Mouse (Mus musculus): ENCODE measurements at regions not wholly inside any gene's neighbourhood (a gene's known extent, or its start where the extent isn't known, plus 50 kb on each side); places are given as distances from the start of the nearest gene placed in this dataset.

- Histone ChIP-seq H3K27ac (no peak overlapping the region), H3K9me3 (no peaks in the 10 kb centered on the region), H3K36me3 (no peaks in the 10 kb centered on the region), H3K4me1 (replicated peaks) (peaks cover 7% of the 10 kb centered on the region; the same call in 1 of the 2 replicates), H3K4me3 (no peak overlapping the region), H3K27me3 (ENCODE audit: insufficient read depth, poor library complexity, severe bottlenecking) (no peaks in the 10 kb centered on the region)
- WGBS: 78% methylated on average over 6 of the region's 6 CpGs
- DNase-seq (ENCODE audit: low spot score): no peak
Observed at GRCm38 (mm10) chr10:87325769-87326168, 167.7 kb downstream of the Ascl1 start.

GRCm38 (mm10) chr10:87325143-87325542 is 168.3 kb downstream of the Ascl1 start:
- no peaks in the 10 kb centered on the region for H3K9me3 ChIP-seq
- no peaks in the 10 kb centered on the region for H3K36me3 ChIP-seq
- no peak overlapping the region for H3K4me3 ChIP-seq
- DNase-seq (ENCODE audit: low spot score): no peak
- WGBS: 68% methylated on average over 9 of the region's 9 CpGs
- peaks cover 7% of the 10 kb centered on the region; the same call in 1 of the 2 replicates for H3K4me1 ChIP-seq (replicated peaks)
- H3K27ac ChIP-seq: no peak overlapping the region
- H3K27me3 ChIP-seq (ENCODE audit: insufficient read depth, poor library complexity, severe bottlenecking): no peaks in the 10 kb centered on the region

GRCm38 (mm10) chr10:87309601-87310062 is 183.8 kb downstream of the Ascl1 start:
- WGBS: 41% methylated on average over 10 of the region's 10 CpGs
- DNase-seq (ENCODE audit: low spot score): peak; percentile 18
- 0 out of 2 replicates have a peak overlapping the region, but pooled peaks have one; percentile 7 for H3K4me3 ChIP-seq
- peak overlapping the region; percentile 46 for H3K27ac ChIP-seq
- peaks cover 6% of the 10 kb centered on the region; the same call in 1 of the 2 replicates for H3K36me3 ChIP-seq
- peaks cover 19% of the 10 kb centered on the region for H3K4me1 ChIP-seq (replicated peaks)
- peaks cover 15% of the 10 kb centered on the region for H3K9me3 ChIP-seq
- no peaks in the 10 kb centered on the region for H3K27me3 ChIP-seq (ENCODE audit: insufficient read depth, poor library complexity, severe bottlenecking)

- Histone ChIP-seq H3K27ac (peak overlapping the region; percentile 35; the same call in 1 of the 2 replicates), H3K36me3 (peaks cover 6% of the 10 kb centered on the region; the same call in 1 of the 2 replicates), H3K27me3 (ENCODE audit: insufficient read depth, poor library complexity, severe bottlenecking) (no peaks in the 10 kb centered on the region), H3K9me3 (peaks cover 13% of the 10 kb centered on the region), H3K4me1 (replicated peaks) (peaks cover 19% of the 10 kb centered on the region), H3K4me3 (no peak overlapping the region)
- 61% methylated on average over 10 of the region's 10 CpGs for WGBS
- DNase-seq (ENCODE audit: low spot score): no peak
Observed at GRCm38 (mm10) chr10:87308815-87309396, 184.6 kb downstream of the Ascl1 start.

GRCm38 (mm10) chr10:87297166-87297565 is 196.3 kb downstream of the Ascl1 start:
- Histone ChIP-seq H3K36me3 (no peaks in the 10 kb centered on the region), H3K27me3 (ENCODE audit: insufficient read depth, poor library complexity, severe bottlenecking) (no peaks in the 10 kb centered on the region), H3K4me1 (replicated peaks) (peaks cover 11% of the 10 kb centered on the region), H3K27ac (no peak overlapping the region), H3K9me3 (no peaks in the 10 kb centered on the region), H3K4me3 (no peak overlapping the region)
- DNase-seq (ENCODE audit: low spot score): no peak
- WGBS: 81% methylated on average over 5 of the region's 5 CpGs

- Histone ChIP-seq H3K9me3 (no peaks in the 10 kb centered on the region), H3K27me3 (ENCODE audit: insufficient read depth, poor library complexity, severe bottlenecking) (peaks cover 3% of the 10 kb centered on the region; the same call in 1 of the 2 replicates), H3K4me1 (replicated peaks) (peaks cover 11% of the 10 kb centered on the region), H3K4me3 (no peak overlapping the region), H3K36me3 (no peaks in the 10 kb centered on the region), H3K27ac (no peak overlapping the region; the same call in 1 of the 2 replicates)
- peak; percentile 31 for DNase-seq (ENCODE audit: low spot score)
- 7% methylated on average over 2 of the region's 2 CpGs for WGBS
Observed at GRCm38 (mm10) chr10:87293317-87293716, 200.1 kb downstream of the Ascl1 start.

GRCm38 (mm10) chr10:87286831-87287230 is 206.6 kb downstream of the Ascl1 start:
- 94% methylated on average over 1 of the region's 1 CpGs for WGBS
- Histone ChIP-seq H3K27ac (no peak overlapping the region), H3K27me3 (ENCODE audit: insufficient read depth, poor library complexity, severe bottlenecking) (peaks cover 3% of the 10 kb centered on the region; the same call in 1 of the 2 replicates), H3K9me3 (no peaks in the 10 kb centered on the region), H3K4me1 (replicated peaks) (no peaks in the 10 kb centered on the region), H3K4me3 (no peak overlapping the region), H3K36me3 (no peaks in the 10 kb centered on the region)
- no peak for DNase-seq (ENCODE audit: low spot score)

- Histone ChIP-seq H3K4me3 (no peak overlapping the region), H3K27ac (no peak overlapping the region), H3K27me3 (ENCODE audit: insufficient read depth, poor library complexity, severe bottlenecking) (no peaks in the 10 kb centered on the region), H3K4me1 (replicated peaks) (no peaks in the 10 kb centered on the region), H3K9me3 (no peaks in the 10 kb centered on the region), H3K36me3 (no peaks in the 10 kb centered on the region)
- no peak for DNase-seq (ENCODE audit: low spot score)
- 81% methylated on average over 2 of the region's 2 CpGs for WGBS
Observed at GRCm38 (mm10) chr10:87284296-87284695, 209.2 kb downstream of the Ascl1 start.
